In the genomic region with DNA sequence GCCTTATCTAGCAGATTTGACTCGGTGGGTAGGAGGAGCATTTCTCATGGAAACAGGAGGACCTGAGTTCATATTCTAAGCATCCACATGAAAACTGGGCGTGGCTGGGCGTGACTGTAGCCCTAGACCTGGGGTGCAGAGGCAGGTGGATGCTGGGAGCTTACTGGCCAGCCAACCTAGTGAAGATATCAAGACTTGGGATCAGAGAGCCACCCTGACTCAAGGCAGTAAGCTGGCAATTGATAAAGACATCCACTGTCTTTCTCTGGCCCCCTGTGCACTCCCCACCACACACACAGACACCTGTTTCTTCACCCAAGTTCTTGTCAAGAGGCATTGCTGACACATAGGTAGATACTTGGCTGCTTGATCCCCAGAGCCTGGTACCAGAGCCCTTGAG, we compare ENCODE assay signal across 25 mouse cellular contexts.
"Had no signal": no experiment of that assay in that cellular context is flagged by ENCODE, and none has a peak within 500 bp of the region (broad histone marks: within the 10 kb centered on the region; RNA-seq: fewer than 3 reads in every experiment).

No protein-coding gene starts in this region.

- H3K27ac ChIP-seq: heart, adult 2 months; heart, embryonic 13.5 days; heart, embryonic 15.5 days; hindbrain, embryonic 15.5 days; hindbrain, postnatal 0 days; kidney, embryonic 15.5 days; kidney, postnatal 0 days; limb, embryonic 13.5 days; limb, embryonic 15.5 days had no signal

- H3K27me3 ChIP-seq: hindbrain, embryonic 15.5 days had no signal

- H3K4me2 ChIP-seq: heart, embryonic 11.5 days; heart, embryonic 13.5 days; heart, embryonic 15.5 days; hindbrain, embryonic 12.5 days; hindbrain, embryonic 15.5 days; kidney, embryonic 15.5 days; limb, embryonic 13.5 days; limb, embryonic 15.5 days had no signal

- DNase-seq: gastrocnemius, postnatal 14 days; gastrocnemius, postnatal 36 days; heart, adult 11 months; heart, adult 2 months; heart, postnatal 14 days; heart, postnatal 36 days; kidney, adult 11 months; kidney, adult 2 months; kidney, adult 9 months; kidney, postnatal 14 days; kidney, postnatal 36 days; layer of hippocampus, adult 9-11 months; layer of hippocampus, postnatal 36 days; left cerebral cortex, postnatal 4 days had no signal

- H3K36me3 ChIP-seq: heart, embryonic 13.5 days; heart, embryonic 15.5 days; hindbrain, embryonic 12.5 days; hindbrain, embryonic 15.5 days; kidney, embryonic 15.5 days; limb, embryonic 13.5 days; limb, embryonic 15.5 days had no signal

- ATAC-seq: hindbrain, postnatal 0 days; intestine, embryonic 16.5 days had no signal

- H3K9me3 ChIP-seq: heart, embryonic 13.5 days; heart, embryonic 15.5 days; hindbrain, embryonic 12.5 days; hindbrain, embryonic 15.5 days; kidney, embryonic 15.5 days; limb, embryonic 13.5 days; limb, embryonic 15.5 days had no signal

- H3K4me3 ChIP-seq: heart, adult 2 months; heart, embryonic 13.5 days; heart, embryonic 15.5 days; hindbrain, embryonic 12.5 days; hindbrain, embryonic 15.5 days; kidney, embryonic 15.5 days; limb, embryonic 13.5 days; limb, embryonic 15.5 days had no signal

- H3K9ac ChIP-seq: heart, embryonic 13.5 days; heart, embryonic 15.5 days; hindbrain, embryonic 12.5 days; hindbrain, embryonic 15.5 days; kidney, embryonic 15.5 days; limb, embryonic 13.5 days; limb, embryonic 15.5 days had no signal
